Mouse (Mus musculus): ENCODE results near the gene Ftl1.

DNA sequence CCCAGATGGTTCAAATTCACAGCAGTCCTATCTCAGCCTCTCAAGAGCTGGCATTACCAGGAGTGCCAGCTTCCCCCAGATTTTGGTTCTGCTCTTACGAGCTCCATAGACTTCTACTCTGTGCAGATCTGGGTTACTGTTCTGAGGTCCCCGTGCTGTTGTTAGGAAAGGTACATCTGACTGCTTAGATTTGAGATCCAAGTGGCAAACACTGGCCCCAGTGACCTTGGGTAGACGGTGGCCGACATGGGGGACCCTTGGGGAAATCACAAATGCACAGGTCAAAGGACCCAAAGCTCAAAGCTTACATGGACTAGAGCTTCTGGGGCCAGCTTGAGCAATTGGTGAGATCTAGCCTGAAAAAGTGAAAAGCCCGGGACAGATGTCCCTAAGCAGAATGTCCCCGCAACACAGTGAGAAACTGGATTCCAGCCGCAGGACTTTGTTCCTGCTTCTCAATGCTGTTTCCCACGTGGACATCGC is 2.9 kb downstream of the Ftl1 start:
- no peak for TF ChIP-seq GATA1 (IDR thresholded peaks at IDR 0.05; ENCODE audit: low read length)
- no peak for TF ChIP-seq TAL1 (IDR thresholded peaks at IDR 0.05; ENCODE audit: low read length)
